Mouse (Mus musculus): ENCODE measurements around the gene Slc22a3. TPM values are rescaled to one million over a fixed set of nuclear protein-coding genes. Genes with fewer than 3 reads are reported as not detected.
A peak's percentile ranks its signal among the peaks of the same experiment; 100 is the strongest.

The Slc22a3 gene
- total RNA-seq (2021): 1 to 10 TPM; 7.2 to 9.1 TPM
- long read RNA-seq, experiment 1, partial matches to known transcripts: 0 of 3 reads
- long read RNA-seq, experiment 1, other reads (novel, unspliced or antisense): 1 of 3 reads
- long read RNA-seq, experiment 2, partial matches to known transcripts: 0 of 1 reads
- long read RNA-seq, experiment 2, other reads (novel, unspliced or antisense): 0 of 1 reads

DNA sequence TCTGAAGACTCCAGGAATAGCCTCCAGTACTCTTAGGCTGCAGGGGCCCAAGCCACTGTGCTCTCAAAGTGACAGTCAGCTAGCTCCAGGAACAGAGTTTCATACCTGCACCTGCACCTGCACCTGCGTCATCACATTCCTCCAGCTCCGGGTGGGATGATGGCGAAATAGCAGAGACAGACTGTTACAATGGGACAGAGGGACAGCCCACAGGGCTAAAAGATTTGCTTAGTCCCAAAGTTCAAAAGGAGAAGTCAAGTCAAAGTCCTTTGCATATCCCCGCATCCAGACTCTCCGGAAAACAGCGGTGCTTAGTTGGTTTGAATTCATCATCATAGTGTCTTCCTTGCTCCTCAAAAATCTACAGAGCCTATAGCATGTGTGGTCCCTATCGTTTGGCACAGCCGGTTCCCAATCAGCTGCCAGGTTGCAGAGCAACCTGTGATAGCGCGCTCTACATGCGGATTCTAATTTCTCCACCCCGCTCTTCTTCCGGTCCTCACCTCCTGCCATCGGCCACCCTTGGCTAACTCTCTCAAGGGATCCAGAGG lies at the start of gene Slc22a3:
Slc22a3 (minus strand) TSS at position 51 of the 551 bp plus-strand sequence.
- no peak for DNase-seq

DNA sequence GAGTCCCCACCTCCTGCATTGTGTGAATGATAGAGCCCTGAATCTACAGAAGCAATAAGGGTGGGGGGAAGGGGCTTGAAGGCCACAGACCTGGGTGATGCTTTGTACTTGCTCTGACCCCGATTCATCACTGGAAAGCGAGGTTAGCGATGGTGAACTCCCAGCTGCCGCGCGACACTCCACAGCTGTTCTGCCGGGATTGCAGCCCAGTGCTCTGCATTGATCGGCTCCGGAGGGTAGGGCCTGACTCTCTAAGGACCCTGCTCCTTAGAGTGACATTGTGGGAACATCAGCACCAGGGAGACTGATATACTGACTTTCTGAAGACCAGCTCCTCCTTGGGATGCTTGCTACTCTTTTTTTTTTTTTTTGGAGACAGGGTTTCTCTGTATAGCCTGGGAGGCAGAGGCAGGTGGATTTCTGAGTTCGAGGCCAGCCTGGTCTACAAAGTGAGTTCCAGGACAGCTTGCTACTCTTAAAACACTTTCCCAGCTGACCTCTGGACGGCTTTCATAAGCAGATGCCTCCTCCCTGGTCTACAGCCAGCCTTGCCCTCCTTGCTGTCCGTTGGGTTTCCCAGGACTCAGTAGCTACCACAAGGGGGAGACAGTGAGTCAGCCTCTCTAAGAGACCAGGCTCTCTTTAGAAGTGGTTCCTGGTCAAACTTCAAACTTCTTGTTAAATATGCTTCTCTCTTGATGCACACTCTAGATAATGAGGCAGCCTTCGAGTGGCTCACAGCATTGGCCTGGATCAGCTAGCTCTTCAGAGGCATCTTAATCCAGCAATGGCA lies 27.0 kb upstream of the Slc22a3 start:
- peak; percentile 73 to 84 for DNase-seq

DNA sequence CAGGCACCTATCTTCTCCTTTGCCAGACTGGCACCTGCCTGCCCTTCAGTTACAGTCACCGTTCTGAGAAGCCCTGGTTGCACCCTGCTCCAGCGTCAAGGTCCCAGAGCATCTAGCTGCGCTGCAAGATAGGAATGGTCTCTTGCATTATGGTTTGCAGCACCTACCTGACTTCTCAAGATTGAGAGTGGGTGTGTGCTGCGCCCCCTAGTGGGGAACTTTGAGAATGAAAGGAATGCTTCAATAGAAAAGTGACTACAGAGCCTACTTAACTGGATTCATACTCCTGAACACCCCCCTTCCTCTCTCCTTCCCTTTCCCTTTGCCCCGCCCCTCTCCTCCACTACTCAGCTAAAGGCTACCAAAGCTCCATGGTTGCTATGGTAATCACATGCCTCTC lies 24.6 kb upstream of the Slc22a3 start:
- peak; percentile 47 to 67 for DNase-seq

DNA sequence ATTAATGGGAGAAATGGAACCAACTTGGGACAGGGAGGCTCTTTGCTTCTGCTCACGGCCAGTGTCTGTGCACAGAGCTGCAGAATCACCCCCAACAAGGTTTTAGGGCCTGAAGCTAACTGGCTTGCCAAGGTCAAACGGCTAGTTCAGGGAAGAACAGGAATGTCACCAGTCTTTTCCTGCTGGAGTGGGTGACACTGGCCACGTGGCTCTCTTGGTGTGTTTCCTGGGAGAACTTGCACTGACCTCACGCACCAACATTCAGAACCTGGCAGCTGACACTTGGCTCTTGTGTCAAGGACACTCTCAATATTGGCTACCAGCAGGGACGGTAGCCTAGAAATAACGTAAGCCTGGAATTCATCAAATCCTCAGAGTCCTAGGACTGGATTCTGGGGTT lies 22.6 kb upstream of the Slc22a3 start:
- peak; percentile 14 to 16 for DNase-seq

DNA sequence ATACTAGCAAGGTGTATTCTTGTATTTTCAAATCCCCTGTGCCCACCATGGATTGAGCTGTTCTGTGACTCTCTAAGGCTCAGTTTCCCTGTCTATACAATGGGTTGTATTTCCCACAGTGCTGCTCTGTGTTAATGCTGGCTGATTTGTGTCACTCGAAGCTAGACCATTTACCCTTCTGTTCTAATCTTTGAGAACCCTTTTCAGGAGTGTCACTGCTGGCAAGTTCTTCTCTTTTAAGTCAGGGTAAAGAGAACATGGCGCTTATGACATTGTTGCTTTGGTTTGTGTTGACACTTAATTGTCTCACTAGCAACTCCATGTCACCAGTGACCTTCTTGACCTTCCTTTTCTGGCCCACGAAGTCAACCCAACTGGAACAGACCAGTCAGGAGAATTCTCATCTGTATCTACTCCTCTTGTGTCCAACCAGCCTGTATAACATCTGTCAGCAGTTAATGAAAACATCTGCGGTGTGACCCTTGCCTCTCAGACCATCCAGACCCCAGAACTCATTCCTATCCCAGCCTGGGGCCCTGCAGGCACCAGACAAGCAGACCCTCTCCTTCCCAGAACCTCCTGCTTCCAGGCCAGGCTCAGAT lies 22.0 kb upstream of the Slc22a3 start:
- no peak for DNase-seq

DNA sequence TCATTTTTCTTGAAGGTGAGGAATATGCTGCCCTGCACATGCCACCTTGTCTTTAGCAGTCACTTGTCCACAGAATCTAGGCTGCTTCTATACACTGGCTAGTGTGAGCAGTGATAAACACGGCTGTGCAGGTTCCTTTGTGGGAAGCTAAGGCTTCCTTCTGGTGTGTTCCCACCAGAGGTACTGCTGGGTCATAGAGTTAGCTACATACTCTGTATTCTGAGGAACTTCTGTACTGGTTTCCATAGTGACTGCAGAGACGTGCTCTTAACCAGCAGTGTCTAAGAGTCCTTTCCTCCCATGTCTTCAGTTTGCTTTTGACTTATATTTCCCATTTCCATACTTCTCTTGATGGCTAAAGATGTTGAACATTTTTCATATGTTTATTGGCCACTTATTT lies 11.6 kb upstream of the Slc22a3 start:
- no peak for DNase-seq

DNA sequence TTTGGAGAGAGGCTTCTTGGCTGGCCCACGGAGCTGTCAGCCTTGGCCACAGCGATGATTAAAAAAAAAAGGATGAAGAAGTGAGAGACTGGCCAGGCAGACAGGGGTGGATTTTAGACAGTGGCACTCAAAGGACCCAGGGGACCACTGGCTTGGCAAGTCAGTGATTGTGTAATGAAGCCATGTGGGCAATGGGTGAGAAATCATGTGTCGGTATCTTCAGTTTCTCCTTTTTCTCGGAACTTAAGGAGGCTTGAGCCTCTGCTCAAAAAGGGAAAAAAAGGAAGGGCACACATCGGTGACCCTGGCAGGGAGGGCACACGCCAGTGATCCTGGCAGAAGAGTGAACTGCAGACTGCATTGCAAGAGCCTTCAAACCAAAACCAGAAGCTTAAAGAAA lies 10.7 kb upstream of the Slc22a3 start:
- peak in 1 of 2 experiments; percentile 45 for DNase-seq

DNA sequence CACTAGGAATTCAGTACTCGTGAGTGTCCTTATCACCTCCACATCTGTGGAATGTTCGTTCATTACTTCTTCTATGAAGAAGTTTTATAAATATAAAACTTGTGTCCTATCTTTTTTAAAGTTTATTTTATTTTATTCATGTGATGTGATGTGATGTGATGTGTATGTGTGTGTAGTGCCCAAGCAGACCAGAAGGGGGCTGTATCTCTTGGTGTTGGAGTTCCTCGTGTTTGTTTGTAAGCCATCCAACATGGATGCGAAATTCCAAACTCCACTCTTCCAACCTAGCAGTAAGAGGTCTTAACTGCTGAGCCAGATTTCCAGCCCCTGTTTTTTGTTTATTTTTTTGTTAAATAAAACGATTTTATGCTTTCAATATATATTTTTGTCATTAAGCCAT lies 6.5 kb upstream of the Slc22a3 start:
- DNase-seq: no peak

DNA sequence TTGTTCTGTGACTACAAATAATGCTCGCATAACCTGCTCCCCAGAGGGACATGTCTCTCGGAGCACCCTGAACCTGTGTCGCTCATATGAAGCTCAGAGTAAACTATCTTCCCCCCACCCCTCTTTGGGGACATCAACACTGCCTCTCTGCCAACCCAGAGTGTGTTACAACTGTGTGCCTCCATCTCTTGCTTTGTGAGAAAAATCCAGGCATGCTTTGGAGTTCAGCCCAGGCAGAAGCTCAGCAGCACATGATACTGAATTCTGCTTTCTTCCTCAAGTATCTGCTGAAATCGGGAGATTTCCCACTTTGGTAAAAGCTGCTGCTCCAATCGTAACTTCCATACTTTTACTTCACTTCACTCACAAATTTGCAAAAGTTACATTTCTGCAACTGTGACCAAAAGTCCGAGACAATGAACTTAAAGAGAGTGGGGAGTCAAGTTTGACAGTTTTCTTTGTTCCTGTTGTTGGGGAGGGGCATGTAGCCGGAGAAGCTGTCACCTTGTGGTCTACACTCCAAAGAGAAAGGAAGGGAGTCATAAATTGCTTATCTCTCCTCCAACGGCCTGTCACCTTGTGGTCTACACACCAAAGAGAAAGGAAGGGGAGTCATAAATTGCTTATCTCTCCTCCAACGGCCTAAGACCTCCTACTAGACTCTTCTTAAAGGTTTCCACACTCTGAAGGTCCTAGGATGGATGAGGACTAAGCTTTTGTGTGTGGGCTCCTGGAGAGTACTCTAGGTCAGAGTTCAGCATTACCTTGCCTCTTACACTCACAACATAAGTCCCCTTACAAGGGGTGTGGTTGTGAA lies 5.8 kb upstream of the Slc22a3 start:
- DNase-seq: no peak

DNA sequence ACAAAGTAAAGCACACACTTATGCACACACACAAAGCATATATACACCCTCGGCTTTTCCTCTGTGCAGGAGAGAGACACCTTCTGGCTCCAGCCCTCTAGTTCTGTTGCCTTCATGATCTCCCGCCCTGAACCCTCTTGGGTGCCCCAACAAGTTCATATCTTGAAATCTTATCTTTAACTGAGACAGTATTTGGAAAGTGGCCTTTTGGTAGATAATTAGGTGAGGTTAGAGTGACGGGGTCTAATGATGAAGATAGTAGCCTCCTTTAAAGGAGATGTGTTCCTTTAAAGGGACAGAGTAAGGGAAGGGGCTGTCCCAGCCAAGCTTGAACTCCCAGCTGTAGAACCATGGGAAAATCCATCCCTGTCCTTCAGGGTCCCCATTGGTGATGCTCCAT lies 3.7 kb upstream of the Slc22a3 start:
- DNase-seq: no peak

DNA sequence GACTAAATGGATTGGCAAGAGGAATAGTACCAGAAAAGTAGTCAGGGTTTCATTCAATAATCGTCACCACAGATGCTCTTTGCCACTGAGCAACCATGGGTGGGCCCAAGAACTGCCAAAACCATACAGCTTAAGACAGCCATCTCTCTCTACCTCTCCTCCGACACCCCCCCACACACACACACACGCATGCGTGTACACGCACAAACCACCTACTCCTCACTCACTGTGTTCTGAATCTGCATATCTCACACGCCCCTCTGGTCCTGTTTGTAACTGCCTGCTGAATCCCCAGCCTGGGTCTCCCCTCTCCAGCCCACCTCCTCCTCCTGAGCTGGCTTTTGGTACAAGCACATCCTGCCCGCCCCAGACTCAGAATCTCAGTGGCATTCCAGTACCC lies 872 bp upstream of the Slc22a3 start:
- no peak for DNase-seq

DNA sequence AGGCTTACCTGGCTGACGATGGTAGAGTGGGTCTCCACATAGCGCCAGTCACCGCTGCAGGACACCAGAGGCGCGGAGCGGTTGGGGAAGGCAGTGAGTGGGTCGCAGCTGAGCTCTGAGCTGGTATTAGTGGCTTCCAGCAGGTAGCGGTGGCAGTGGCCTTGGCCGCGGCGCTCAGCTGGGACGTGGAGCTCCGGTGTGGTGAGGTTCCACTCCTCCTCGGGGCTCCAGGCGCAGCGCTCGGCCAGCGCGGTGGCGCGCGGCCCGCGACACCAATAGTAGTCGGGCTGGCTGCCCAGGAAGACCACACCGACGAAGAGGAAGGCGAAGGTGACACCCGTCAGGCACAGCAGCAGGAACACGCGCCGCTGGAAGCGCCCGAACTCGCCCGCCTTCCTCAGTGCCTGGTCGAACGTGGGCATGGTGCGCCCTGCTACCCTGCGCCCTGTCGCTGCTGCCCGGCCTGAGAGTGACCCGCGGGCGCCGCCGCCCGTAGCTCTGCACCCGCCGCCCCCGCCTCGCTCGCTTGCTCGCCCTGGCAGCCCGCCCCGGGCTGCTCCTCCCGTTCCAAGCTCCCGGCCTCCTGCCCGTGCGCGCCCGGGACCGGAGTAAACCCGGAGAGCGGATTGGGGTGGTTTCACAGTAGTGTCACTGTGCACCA lies 471 bp downstream of the Slc22a3 start:
- DNase-seq: peak; percentile 10 to 63

DNA sequence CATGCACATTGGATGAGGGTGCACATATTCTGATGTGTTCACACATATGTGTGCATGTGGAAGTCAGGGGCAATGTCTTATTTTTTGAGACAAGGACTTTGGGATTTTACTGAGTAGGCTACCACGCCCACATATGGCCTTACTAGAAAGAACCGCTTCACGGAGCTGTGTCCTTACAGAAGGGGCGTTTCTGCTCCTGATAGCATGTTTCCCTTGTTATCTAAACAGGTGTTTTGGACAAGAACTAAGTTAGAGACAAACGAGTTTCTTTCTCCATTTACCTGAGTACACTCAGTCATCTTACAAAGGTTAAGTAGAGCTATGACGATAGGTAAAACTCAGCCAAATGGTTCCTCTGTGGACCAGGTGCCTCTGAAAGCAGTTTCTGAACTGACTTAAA lies 1.8 kb downstream of the Slc22a3 start:
- DNase-seq: no peak

DNA sequence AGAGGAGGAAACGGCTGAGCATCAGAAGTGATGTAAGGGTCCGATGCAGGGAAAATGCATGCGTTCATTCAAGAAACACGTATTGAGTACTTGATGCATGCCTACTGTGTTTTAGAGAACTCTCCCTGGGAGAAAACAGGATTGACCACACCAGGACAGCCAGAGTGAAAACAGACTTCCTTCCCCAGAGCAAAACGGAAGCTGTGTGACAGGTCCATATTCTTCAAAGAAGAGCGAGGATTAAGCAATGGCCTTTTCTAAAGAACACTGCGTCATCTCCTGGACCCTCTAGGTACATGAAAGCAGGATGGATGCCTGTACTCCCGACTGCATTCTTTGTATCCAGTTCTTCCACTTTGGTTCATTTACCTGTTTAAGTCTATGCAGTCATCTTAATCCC lies 8.1 kb downstream of the Slc22a3 start:
- no peak for DNase-seq

DNA sequence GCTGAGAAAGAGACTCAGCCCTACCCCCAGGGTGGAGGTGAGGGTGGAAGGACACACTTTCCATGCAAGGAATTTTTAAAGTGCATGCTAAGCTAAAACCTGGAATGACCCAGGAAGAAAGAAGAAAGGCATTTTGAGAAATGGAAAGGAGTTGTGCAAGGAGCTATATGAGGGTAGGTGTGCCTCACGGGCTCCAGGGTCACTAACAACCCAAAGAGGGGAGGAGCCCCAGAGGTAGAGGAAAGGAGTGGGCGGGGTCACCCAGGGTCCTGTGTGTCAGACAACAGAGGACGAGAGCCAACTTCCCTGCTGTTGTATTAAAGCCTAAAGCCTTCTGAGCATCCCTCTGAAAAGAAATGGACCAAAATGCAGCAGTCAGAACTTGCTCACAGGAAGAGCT lies 11.9 kb downstream of the Slc22a3 start:
- DNase-seq: no peak

DNA sequence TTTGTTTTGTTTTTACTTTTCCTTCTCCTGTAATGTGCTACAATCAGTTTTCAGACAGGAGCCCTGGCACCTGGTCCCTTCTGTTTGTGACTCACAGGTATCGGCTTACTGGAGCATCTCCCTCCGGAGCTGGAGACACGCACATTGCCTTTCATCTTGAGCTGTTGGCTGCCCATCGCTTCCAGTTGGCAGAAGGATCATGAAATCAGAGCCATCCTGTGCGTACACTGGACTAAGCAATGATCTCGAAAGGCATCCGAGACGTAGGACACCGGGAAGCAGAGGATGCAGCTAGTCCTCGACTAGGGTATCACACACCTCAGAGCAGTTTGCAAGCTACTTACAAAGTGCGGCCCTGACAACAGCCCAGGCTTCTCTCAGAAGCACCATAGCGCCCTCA lies 15.9 kb downstream of the Slc22a3 start:
- no peak for DNase-seq

DNA sequence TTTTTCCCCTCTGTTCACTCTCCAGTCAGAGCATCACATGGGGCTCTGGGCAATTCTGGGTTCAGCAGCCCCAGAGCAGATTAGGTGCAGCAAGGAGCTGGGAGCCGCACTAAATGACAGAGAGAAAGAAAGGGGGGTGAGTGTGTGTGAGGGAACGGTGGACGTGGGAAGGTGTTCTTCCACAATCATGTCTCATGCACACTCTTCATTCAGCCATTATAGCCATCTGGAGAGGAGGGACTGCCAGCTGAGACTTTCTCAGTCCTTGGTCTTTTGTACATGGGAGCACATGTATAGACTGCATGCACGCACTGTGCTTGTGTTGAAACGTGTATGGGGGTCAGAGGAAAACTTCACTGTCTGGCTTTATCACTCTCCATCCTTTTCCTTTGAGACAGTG lies 17.6 kb downstream of the Slc22a3 start:
- no peak for DNase-seq

DNA sequence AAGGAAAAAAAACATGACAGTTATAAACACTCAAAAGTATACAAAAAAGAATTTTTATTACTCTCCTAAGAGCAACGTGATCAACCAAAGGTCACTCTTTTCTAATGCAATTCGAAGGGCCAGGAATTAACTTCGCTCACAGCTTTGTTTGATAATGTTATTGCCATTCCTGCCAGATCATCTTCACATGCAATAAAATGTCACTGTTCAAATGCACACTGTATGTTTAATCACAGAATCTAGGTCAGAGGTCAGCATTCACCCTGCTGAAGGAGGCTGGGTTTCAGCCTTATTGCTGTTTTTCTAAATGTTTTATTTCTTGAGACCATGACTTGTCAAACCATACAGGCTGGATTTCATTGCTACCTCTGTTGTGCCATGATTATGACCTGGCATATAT lies 21.8 kb downstream of the Slc22a3 start:
- DNase-seq: no peak

DNA sequence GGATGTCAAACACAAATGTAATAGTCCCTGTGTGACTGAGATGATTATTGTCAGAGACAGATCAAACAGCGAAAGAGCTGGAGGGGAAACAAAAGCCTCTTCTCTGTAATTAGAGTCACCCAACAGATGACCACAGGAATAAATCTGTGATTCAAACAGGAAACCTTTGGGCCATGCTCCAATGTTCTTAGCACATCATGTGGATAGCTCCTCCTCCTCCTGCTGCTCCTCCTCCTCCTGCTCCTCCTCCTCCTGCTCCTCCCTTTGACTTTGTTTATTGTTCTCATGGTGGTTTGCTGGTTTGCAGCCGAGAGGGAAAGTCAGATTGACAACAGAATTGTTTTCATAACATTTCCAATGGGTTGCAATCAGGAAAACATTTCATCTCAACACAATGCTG lies 28.1 kb downstream of the Slc22a3 start:
- no peak for DNase-seq

DNA sequence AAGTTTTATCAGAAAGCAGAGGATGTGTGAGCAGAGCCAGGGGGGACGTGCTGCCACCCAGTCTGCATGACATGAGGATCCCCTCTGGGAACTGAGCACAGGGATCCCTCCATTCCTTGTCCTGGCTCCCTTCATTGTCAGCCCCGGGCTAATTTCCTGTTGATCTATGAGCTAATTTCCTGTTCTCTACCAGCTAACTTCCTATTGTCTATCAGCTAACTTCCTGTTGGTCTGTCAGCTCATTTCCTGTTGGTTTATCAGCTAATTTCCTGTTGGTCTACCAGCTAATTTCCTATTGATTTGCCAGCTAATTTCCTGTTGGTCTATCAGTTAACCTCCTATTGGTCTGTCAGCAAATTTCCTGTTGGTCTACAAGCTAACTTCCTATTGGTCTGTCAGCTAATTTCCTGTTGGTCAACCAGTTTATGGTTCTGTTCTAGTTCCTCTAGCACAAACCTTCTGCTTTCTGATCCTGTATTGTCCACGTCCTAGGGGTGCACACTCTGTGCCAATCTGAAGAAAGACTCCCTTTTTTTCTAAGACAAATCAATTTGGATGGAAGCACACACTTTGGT lies 32.9 kb downstream of the Slc22a3 start:
- no peak for DNase-seq

DNA sequence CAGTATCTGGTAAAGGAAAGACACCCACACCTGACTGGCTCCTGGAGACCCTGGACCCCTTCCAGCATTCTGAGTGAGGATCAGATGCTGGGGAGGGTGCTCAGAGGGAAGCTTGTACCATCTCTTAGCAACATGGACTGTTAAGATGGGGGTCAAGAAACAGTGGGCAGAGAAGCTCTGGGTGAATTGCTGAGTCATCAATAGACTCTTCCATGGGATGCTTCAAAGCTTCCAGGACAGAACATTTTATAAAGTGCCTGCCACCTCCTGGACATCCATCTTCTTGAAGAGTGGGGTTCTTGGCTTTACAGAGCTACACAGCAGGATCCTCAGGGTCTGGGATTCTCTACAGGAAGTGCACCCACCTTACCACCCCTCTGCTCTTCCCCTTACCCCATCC lies 35.0 kb downstream of the Slc22a3 start:
- DNase-seq: no peak

DNA sequence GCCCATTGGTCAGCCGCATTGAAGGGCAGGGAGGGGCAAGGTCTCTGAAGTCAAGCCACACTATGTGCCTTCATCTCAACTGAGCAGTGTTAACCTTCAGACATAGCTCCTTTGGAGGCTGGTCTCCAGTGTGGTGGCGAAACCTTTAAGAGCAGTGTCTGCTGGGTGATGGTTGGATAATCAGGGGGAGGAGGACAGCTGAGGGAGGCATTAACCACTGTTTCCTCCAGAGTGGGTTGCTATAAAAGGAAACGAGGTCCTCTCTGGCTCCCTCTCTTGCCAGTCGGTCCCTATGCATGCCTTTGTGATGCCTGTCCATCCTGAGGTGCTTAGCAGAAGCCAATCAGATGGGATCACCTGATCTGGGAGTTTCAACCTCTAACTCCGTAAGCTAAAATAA lies 38.8 kb downstream of the Slc22a3 start:
- DNase-seq: no peak

All from adrenal gland, postnatal 36 days (tissue).